Mouse (Mus musculus): ENCODE measurements around the gene E2f4. TPM values are rescaled to one million over a fixed set of nuclear protein-coding genes. Genes with fewer than 3 reads are reported as not detected.

The E2f4 gene
- total RNA-seq, 2 experiments from 2014 or later, result 15.4 to 17.2 TPM

- no peak for DNase-seq
- intact Hi-C loops (cut with DNase I; ENCODE audit: low total_unique reads), result no loop called here
Measured at GRCm38 (mm10) chr8:105309142-105309847, 11.8 kb downstream of the E2f4 start.

GRCm38 (mm10) chr8:105310118-105310517, 12.7 kb downstream of the E2f4 start:
- DNase-seq, result no peak
- intact Hi-C loops (cut with DNase I; ENCODE audit: low total_unique reads), result no loop called here

GRCm38 (mm10) chr8:105311718-105312117, 14.3 kb downstream of the E2f4 start:
- intact Hi-C loops (cut with DNase I; ENCODE audit: low total_unique reads), result no loop called here
- no peak for DNase-seq

GRCm38 (mm10) chr8:105312891-105313481, 15.5 kb downstream of the E2f4 start:
- intact Hi-C loops (cut with DNase I; ENCODE audit: low total_unique reads), result no loop called here
- DNase-seq, result no peak

GRCm38 (mm10) chr8:105313622-105314402, 16.3 kb downstream of the E2f4 start:
- DNase-seq, result no peak

GRCm38 (mm10) chr8:105315073-105315769, 17.8 kb downstream of the E2f4 start:
- DNase-seq, result no peak
- intact Hi-C loops (cut with DNase I; ENCODE audit: low total_unique reads), result no loop called here

More at GRCm38 (mm10) chr8:105313622-105314402, 16.3 kb downstream of the E2f4 start:
- intact Hi-C loops (cut with DNase I; ENCODE audit: low total_unique reads), result no loop called here

GRCm38 (mm10) chr8:105317941-105318340, 20.5 kb downstream of the E2f4 start:
- intact Hi-C loops (cut with DNase I; ENCODE audit: low total_unique reads), result no loop called here
- DNase-seq, result no peak

GRCm38 (mm10) chr8:105318662-105319190, 21.3 kb downstream of the E2f4 start:
- intact Hi-C loops (cut with DNase I; ENCODE audit: low total_unique reads), result no loop called here
- DNase-seq, result no peak

- no peak for DNase-seq
- intact Hi-C loops (cut with DNase I; ENCODE audit: low total_unique reads), result no loop called here
Measured at GRCm38 (mm10) chr8:105323183-105323582, 25.7 kb downstream of the E2f4 start.

- intact Hi-C loops (cut with DNase I; ENCODE audit: low total_unique reads), result no loop called here
- DNase-seq, result no peak
Measured at GRCm38 (mm10) chr8:105325641-105326093, 28.2 kb downstream of the E2f4 start.

- peak; percentile 97 for DNase-seq
- intact Hi-C loops (cut with DNase I; ENCODE audit: low total_unique reads), result no loop called here
Measured at GRCm38 (mm10) chr8:105326141-105326672, 28.7 kb downstream of the E2f4 start, which contains the start of the genes Lrrc29 and Tmem208. Gene Lrrc29 (minus strand): TSS chr8:105326278. Gene Tmem208 (plus strand): TSS chr8:105326354.

GRCm38 (mm10) chr8:105326968-105327367, 29.5 kb downstream of the E2f4 start:
- DNase-seq, result no peak
- intact Hi-C loops (cut with DNase I; ENCODE audit: low total_unique reads), result no loop called here

- intact Hi-C loops (cut with DNase I; ENCODE audit: low total_unique reads), result no loop called here
- DNase-seq, result no peak
Measured at GRCm38 (mm10) chr8:105330325-105330724, 32.9 kb downstream of the E2f4 start.

GRCm38 (mm10) chr8:105331469-105331868, 34.0 kb downstream of the E2f4 start:
- intact Hi-C loops (cut with DNase I; ENCODE audit: low total_unique reads), result no loop called here
- DNase-seq, result no peak

GRCm38 (mm10) chr8:105331931-105332330, 34.5 kb downstream of the E2f4 start:
- no peak for DNase-seq
- intact Hi-C loops (cut with DNase I; ENCODE audit: low total_unique reads), result no loop called here

- no peak for DNase-seq
- intact Hi-C loops (cut with DNase I; ENCODE audit: low total_unique reads), result no loop called here
Measured at GRCm38 (mm10) chr8:105332523-105332922, 35.1 kb downstream of the E2f4 start.

GRCm38 (mm10) chr8:105336373-105337130, 39.1 kb downstream of the E2f4 start:
- intact Hi-C loops (cut with DNase I; ENCODE audit: low total_unique reads), result no loop called here
- DNase-seq, result no peak

- no peak for DNase-seq
- intact Hi-C loops (cut with DNase I; ENCODE audit: low total_unique reads), result no loop called here
Measured at GRCm38 (mm10) chr8:105338992-105339391, 41.5 kb downstream of the E2f4 start.

All from gastrocnemius, postnatal 14 days (tissue).